Mouse (Mus musculus) lung, postnatal 4 days (tissue): ENCODE measurements around the gene Wnt9b.

ENCODE experiments used
- DNase-seq, 2 experiments: peaks; one replicate each; pipeline ENCODE4 v3.0.0; 2021

Wnt9b gene

DNA sequence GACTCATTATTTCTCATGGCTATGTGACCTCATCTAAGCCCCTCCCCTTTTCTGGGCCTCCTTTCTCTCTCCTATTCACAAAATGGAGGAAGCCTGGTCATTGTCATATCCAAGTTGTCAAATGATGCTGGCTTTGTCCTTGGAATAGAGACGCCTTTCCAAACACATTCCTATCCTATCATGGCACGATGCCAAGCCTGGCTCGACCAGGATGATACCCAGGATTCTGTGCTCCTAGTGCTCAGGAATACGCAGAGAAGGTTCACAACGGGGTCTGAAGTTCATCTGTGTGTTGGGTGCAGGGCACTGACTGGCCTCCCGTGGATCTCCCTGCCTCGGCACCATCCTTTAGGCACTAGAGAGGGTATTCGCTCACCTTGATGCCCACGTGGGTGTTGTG lies 18.0 kb downstream of the Wnt9b start:
- DNase-seq = no peak

- DNase-seq = no peak
Measured at GRCm38 (mm10) chr11:103729282-103729985, 20.2 kb downstream of the Wnt9b start.

- no peak for DNase-seq
Measured at GRCm38 (mm10) chr11:103724331-103724771, 25.3 kb downstream of the Wnt9b start.

- DNase-seq = peak; percentile 6 to 35
Measured at GRCm38 (mm10) chr11:103722040-103722481, 27.6 kb downstream of the Wnt9b start.

GRCm38 (mm10) chr11:103721468-103722039 lies 28.1 kb downstream of the Wnt9b start:
- peak in 1 of 2 experiments; percentile 24 for DNase-seq

- no peak for DNase-seq
Measured at GRCm38 (mm10) chr11:103719436-103719835, 30.2 kb downstream of the Wnt9b start.

DNA sequence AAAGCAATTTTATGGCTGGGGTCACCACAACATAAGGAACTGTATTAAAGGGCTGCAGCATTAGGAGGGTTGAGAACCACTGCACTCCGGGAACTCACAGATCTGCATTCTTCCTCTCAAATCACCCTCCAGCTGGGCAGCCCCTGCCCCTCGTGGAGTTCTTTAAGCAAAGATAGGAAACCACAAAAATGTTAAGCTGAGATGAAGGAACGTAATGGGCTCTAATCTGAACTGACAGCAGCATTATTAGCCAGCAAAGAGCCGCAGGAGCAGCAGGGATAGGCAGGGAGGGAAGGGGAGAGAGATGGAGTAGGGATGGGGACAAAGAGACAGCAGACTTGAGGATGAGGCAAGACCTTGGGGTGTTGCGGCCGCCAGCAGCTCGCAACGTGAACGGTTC lies 32.6 kb downstream of the Wnt9b start:
- no peak for DNase-seq

- no peak for DNase-seq
Measured at GRCm38 (mm10) chr11:103714074-103714473, 35.5 kb downstream of the Wnt9b start.

DNA sequence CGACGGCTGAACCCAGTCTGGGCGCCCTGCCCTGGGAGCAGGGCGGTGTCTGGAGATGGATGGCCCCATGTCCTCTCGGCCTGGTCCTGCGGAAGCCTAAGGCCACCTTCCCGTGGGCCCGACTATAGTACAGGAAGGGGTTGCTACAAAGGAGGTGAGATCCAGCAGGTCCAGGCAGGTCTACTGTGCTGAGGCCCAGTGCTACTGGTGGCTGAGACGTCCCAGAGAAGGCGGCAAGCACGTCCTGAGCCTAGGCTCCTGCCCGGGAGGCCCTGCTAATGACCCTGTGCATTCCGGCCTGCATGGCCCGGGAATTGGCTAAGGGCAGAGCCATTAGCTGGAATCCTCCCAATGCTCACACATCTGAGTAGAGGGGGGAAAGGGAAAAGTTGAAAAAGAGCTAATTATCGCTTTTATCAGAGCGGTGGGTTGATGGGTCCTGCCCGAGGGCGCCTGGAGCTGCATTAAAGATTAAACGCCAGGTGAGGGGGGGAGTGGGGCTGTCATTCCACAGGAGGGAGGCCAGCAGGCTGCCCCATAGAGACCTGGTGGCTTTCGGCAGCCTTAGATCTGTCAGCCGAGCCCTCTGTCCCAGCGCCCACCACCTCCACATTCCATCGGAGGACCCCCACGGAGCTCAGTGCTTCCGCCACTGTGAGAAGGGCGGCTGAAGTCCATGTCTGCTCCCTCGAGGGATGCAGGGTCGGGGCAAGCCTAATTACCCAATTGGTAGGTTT lies 37.6 kb downstream of the Wnt9b start:
- DNase-seq = no peak

- DNase-seq = no peak
Measured at GRCm38 (mm10) chr11:103709982-103710381, 39.6 kb downstream of the Wnt9b start.

DNA sequence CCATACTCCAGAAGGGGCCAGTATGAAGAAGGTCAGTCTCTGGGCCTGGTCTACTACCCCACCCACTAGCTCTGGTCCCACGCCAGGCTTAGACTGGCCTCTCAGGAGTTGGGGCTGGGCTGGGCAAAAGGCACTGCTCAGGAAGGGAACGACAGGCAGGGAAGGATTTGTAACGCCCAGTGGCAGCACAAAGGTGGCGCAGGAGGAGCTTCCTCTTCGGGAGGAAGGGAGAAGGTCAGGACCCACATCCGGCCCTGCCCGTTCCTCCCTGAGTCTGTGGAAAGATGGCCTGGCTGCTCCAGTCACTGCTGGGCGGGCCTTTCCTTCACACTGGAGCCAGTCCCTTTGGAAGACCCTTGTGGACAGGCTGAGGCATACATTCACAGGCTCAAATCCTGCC lies 42.6 kb downstream of the Wnt9b start:
- DNase-seq = peak; percentile 76 to 86

DNA sequence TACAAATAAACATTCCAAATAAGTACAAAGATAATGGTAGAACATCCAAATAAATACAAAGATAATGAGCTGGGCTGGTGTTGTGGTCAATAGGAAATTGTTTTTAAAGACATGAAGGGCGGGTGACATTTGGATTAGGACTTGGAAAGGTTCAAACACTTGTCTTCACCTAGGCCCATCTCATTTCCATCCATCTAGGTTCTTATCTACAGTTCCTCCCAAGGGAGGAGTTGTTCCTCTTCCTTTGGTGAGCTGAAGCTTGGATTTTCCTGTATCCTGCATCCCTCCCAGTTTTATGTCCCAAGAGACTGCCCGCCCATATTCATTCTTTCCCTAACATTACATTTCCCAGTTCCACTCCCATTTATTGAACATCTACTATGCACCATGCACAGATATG lies 51.4 kb downstream of the Wnt9b start:
- no peak for DNase-seq

- peak; percentile 93 to 94 for DNase-seq
Measured at GRCm38 (mm10) chr11:103697565-103698176, 52.0 kb downstream of the Wnt9b start, which contains the start of gene Gosr2. Gosr2 (minus strand) TSS chr11:103697898.

GRCm38 (mm10) chr11:103696851-103697564 lies 52.6 kb downstream of the Wnt9b start:
- no peak for DNase-seq

DNA sequence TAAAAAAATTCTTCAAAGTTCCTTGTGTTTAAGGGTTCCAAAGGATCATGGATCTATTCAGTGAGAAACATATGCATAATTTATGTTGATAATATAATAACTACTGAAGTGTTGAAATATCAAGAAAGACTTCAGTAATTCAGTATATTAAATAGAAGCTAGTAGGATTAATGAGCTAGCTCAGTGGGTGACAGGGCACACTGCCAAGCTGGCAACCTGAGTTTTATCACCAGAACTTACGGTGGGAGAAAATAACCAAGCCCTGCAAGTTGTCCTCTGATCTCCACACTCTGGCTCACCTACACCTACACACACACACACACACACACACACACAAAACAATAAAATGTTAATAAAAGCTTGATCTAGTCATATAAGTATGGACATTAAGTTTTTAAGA lies 56.4 kb downstream of the Wnt9b start:
- no peak for DNase-seq

DNA sequence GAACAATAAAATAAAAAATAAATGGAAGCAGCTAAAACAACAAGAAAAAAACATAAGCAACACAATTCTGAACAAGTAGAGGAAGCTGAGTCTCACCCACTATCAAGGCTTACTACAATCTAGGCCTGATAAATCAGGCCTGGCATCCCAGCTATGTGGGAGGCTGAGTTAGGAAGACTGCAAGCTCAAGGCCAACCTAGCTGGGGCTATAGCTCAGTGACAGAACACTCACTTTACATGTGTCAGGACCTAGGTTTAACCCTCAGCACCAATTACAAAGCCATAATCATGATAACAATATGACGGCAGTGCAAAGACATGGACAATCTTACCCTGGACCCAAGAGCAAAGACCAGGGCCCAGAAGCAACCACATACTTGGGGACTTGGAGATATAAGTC lies 58.6 kb downstream of the Wnt9b start:
- no peak for DNase-seq

DNA sequence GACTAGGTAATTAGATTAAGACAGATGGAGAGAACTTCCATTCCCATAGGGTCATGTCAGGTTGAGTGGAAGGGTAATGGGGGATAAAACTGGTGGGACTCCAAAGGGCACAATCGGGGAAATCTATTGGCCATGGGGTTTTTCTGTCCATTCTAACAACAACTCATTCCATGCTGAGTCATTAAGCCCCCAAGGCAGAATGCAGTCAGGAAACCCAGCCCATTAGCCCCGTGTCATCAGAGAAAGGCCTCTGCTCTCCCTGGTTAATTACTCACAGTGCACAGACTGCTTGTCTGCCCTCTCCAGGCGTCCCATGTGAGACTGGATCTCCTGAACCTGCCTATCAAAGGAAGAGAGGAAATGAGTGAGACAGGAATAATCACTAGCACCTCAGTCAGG lies 60.6 kb downstream of the Wnt9b start:
- no peak for DNase-seq

DNA sequence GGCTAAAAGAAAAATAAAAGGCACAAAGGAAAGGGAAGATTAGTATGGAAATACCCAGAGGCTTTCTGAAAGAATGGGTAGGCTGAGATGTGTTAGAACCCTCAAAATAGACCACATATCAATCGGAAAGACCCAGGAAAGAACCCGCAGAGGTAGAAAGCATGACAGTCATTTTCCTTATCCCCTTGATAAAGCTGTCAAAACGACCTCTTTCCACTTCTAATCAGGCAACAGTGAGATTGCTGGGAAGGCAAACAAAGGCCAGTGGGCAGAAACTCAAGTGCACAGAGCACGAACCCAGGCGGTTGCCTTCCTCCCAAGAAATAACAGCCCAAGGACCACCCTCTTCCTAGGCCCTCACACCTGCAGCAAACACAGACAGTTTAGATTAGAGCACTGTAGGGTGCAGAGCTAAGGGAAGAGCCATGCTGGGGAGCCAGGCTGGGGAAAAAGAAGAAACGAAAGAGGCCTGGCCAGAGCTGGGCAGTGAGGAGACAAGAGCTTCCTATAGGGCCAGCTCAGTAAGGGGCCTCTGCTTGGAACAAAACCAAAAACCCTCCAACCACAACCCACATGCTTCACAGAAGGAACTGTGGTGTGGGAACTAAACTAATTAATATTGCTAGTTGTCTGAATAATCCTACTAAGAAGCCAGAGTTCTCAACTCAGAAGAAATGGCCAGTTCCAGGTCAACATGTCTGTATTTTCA lies 61.2 kb downstream of the Wnt9b start:
- no peak for DNase-seq

- DNase-seq = no peak
Measured at GRCm38 (mm10) chr11:103686706-103687105, 62.9 kb downstream of the Wnt9b start.

- DNase-seq = no peak
Measured at GRCm38 (mm10) chr11:103685261-103685736, 64.3 kb downstream of the Wnt9b start.

DNA sequence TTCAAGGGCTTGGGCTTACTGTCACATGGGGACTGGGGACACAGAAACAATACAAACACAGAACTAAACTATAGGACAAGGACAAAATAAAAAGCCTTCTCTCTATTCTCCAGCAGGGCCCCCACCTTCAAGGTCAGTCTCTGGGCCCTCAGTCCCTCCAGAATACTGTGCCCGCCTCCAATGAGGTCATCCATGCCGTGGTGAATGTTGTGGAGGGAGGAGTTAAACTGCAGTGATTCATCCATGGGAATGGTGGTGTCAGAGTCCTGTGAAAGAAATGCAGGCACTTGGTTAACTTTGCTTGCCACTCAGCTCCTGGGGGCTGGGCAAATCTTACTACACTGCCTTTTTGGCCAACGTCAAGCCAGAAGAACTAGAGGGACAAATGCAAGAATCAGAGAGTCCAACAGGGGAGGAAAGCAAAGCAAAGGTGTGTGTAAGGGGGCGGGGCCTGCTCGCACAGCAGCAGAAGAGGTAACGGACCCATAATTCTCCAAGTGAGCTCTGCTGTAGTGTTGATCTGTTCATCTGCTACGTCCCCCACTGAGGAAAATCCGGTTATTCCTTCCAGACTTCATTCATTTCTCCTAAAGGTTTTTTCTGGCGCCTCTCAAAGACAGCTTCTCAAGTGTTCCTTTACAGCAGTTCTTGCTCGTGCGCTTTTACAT lies 65.8 kb downstream of the Wnt9b start:
- DNase-seq = no peak
